Mouse (Mus musculus) retina, embryonic 14.5 days (tissue): ENCODE measurements around the gene Olfr1250.
"Not testable (repeated sequence)": the region's sequence is repeated elsewhere in the genome, so short reads cannot be mapped to it uniquely, and the experiment has no call there.

Experiments used
- DNase-seq: peaks from one replicate; pipeline ENCODE4 v3.0.0-alpha.2; 2015; ENCODE audit warnings: low spot score

The Olfr1250 gene

GRCm38 (mm10) chr2:89661367-89661766 is at the start of gene Olfr1250:
TSS of gene Olfr1250 (minus strand) at chr2:89661467.
- DNase-seq: no peak

- no peak for DNase-seq
These were observed 30.7 kb upstream of the Olfr1250 start for GRCm38 (mm10) chr2:89691980-89692379.

- no peak for DNase-seq
These were observed 10.6 kb upstream of the Olfr1250 start, which contains the start of gene Olfr1251 for GRCm38 (mm10) chr2:89671836-89672235. TSS of gene Olfr1251 (minus strand) at chr2:89671936.

- DNase-seq: no peak
These were observed 26.4 kb downstream of the Olfr1250 start, which contains the start of gene Olfr1249 for GRCm38 (mm10) chr2:89634883-89635282. TSS of gene Olfr1249 (minus strand) at chr2:89634983.

- not testable (repeated sequence) for DNase-seq
These were observed 43.1 kb downstream of the Olfr1250 start, which contains the start of gene Olfr1248 for GRCm38 (mm10) chr2:89618145-89618544. TSS of gene Olfr1248 (minus strand) at chr2:89618245.

GRCm38 (mm10) chr2:89614030-89614429 is 47.2 kb downstream of the Olfr1250 start, which contains the start of gene Olfr1247:
TSS of gene Olfr1247 (minus strand) at chr2:89614130.
- DNase-seq: no peak
